Mouse (Mus musculus): Measurements from ENCODE around the gene Slc16a7. TPM values are rescaled to one million over a fixed set of nuclear protein-coding genes. Genes with fewer than 3 reads are reported as not detected.

Slc16a7 gene
- 3.3 TPM for total RNA-seq (2023)

GRCm38 (mm10) chr10:125388876-125389786 lies at the start of gene Slc16a7:
Gene Slc16a7 (minus strand): TSS chr10:125389465.

